Mouse (Mus musculus) cerebellum, adult 2 months (tissue): ENCODE results near the gene Rcc1l.

Experiments used
- CTCF ChIP-seq: fragments of 200-500 bp; IDR thresholded peaks from 2 replicates; pipeline ENCODE4 v1.5.1; 2011; ENCODE audit warnings: low read depth, mild to moderate bottlenecking, control low read depth, low read length, moderate library complexity, borderline replicate concordance; ENCODE audit not compliant: insufficient read depth
- POLR2A ChIP-seq: fragments of 200-500 bp; IDR thresholded peaks from 2 replicates; pipeline ENCODE4 v1.6.1; 2011; ENCODE audit warnings: low read length, control low read depth, borderline replicate concordance; ENCODE audit not compliant: insufficient read depth

- TF ChIP-seq CTCF (no peak), POLR2A (no peak)
Observed at GRCm38 (mm10) chr5:134137933-134138332, 38.6 kb downstream of the Rcc1l start.
